Mouse (Mus musculus) midbrain, embryonic 16.5 days (tissue): Measurements from ENCODE around the gene Gpam. TPM values are rescaled to one million over a fixed set of nuclear protein-coding genes. Genes with fewer than 3 reads are reported as not detected.

ENCODE experiments used
- ATAC-seq: fragments of 200-750 bp; cut with Nextera tagmentation; 2 replicates; pipeline ENCODE4 v1.8.0; 2017; ENCODE audit warnings: moderate TSS enrichment
- H3K27ac ChIP-seq: fragments of 300-500 bp; sonication (generic); 2 replicates; pipeline ENCODE4 v1.5.1; 2014; ENCODE audit warnings: mild to moderate bottlenecking, low read length, mixed read lengths
- H3K27me3 ChIP-seq: fragments of 300-500 bp; sonication (generic); 2 replicates; pipeline ENCODE4 v1.6.1; 2014; ENCODE audit warnings: low read depth, low read length, mixed read lengths; ENCODE audit not compliant: control insufficient read depth, insufficient read depth
- H3K36me3 ChIP-seq: fragments of 300-500 bp; sonication (generic); 2 replicates; pipeline ENCODE4 v1.6.1; 2014; ENCODE audit warnings: mild to moderate bottlenecking, low read length, moderate library complexity, mixed read lengths; ENCODE audit not compliant: control insufficient read depth, insufficient read depth
- H3K4me1 ChIP-seq: fragments of 300-500 bp; sonication (generic); 2 replicates; pipeline ENCODE4 v1.6.1; 2014; ENCODE audit warnings: mild to moderate bottlenecking, low read length, mixed read lengths; ENCODE audit not compliant: control insufficient read depth, insufficient read depth
- H3K4me2 ChIP-seq: fragments of 300-500 bp; sonication (generic); 2 replicates; pipeline ENCODE4 v1.6.1; 2014; ENCODE audit warnings: mild to moderate bottlenecking, low read length, mixed read lengths
- H3K4me3 ChIP-seq: fragments of 300-500 bp; sonication (generic); 2 replicates; pipeline ENCODE4 v1.5.1; 2014; ENCODE audit warnings: low read depth, mild to moderate bottlenecking, low read length, moderate library complexity, mixed read lengths
- H3K9ac ChIP-seq: fragments of 300-500 bp; sonication (generic); 2 replicates; pipeline ENCODE4 v1.6.1; 2014; ENCODE audit warnings: low read depth, low read length, mixed read lengths
- H3K9me3 ChIP-seq: fragments of 300-500 bp; sonication (generic); replicated peaks from 2 replicates; pipeline ENCODE4 v1.6.1; 2014; ENCODE audit warnings: mild to moderate bottlenecking, low read length, mixed read lengths; ENCODE audit not compliant: control insufficient read depth, poor library complexity, severe bottlenecking
- WGBS: fragments of 180-500 bp; shearing (Covaris S2); extraction: QIAGEN DNeasy Blood & Tissue Kit; methylation state at CpG from one replicate; pipeline ENCODE4 v1.1.7; 2014; 5-methylcytosine and 5-hydroxymethylcytosine counted together
- polyA plus RNA-seq: library from polyadenylated mRNA; unstranded; fragments of >200 nt; fragmentation: Nextera tagmentation; extraction: Ambion mirVana; gene quantifications from 2 replicates; pipeline ENCODE4 v1.2.1, GENCODE M21; 2015

Gene Gpam
- polyA plus RNA-seq, 1 experiment from 2014 or later = 28.3 TPM

DNA sequence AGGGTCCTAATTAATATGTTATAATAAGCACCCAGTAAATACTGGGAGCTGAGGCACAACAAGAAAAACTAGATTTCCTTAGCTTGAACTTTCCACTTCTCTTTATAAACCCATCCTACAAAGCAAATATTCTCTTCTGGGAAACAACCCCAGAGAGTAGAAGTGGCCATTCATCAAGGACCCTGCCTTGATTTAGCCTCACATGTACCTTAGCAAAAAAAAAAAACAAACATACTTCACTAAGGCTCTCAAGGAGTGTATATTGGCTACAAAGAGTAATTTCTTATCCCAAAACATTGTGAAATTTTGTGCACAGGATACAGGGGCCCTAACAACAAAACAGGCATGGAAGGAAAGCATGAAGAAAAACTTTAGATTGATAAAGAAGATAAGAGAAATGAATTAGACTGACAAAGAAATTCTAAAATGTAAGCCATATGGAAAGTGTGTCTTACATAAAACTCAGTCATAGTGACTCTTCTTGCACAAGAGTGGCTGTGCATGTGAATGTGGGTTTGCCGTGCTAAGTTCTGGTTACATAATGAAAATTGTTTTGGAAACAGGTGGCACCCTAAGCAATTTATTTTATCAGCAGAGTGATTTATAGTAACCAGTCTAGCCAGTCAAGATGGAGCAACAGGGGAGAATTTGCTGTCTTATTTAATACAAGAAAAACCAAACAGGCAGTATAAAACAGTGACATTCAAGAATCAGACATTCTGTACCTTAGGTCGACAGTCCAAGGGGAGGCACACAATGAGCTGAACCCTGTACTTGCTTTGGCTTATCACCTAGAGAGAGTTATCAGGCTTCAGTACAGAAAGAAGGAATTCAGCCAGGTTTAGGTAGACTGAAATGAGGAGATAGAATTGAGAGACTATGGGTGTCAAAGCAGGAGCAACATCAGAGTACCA, 26.6 kb downstream of the Gpam start:
- Histone ChIP-seq H3K4me1 (peaks cover 19% of the 10 kb centered on the region), H3K4me2 (peak overlapping the region; percentile 99), H3K36me3 (peaks cover 8% of the 10 kb centered on the region), H3K4me3 (peak overlapping the region; percentile 99), H3K27me3 (no peaks in the 10 kb centered on the region), H3K27ac (peak overlapping the region; percentile 89), H3K9me3 (no peaks in the 10 kb centered on the region), H3K9ac (peak overlapping the region; percentile 94)
- WGBS = 79% methylated on average over 2 of the region's 2 CpGs
- ATAC-seq = no peak

DNA sequence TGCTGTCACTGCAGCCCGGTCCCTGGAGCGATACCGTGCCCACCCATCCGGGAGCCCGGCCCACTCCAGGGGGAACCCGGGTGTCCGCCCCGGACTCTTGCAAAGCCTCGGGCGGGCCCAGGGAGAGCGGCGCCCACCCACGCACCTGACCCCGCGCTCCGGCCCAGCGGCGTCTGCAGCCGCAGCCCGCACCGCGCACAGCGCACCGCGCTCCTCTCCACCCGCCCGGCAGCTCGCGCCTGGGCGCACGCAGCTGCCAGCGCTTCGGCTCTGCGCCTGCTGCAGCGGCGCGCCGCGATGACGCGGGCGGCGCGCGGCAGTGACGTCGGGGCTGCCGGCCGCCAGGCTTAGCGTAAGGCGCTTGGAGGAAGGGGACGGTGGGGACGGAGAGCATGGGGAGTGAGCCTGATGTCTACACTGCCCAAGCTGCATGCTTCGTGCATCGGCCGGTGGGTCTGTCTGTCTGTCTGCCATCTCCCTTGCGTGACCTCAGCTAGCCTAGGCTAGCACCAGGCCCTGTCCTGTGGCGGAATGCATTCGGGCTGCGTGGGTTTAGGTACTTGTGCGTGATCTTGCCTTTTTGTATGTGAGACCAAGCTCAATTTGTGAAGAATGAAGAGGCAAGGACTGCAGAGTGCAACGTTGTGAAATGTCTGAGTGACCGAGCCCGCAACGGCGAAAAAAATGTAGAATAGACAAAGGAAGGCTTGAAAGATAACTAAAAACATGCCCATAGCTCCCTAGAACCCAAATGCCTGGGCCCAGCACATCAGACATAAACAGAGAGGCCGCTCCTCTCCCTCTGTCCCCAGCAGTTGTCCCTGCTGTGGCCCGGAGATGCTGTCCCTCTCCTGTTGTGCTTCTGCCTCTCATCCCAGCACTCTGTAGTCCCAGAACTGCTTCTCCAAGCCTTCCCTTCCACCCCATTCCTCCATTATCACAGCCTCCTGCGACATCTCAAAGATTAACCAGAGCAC, 27.6 kb downstream of the Gpam start:
- Histone ChIP-seq H3K4me2 (peak overlapping the region; percentile 99), H3K36me3 (peaks cover 13% of the 10 kb centered on the region), H3K9me3 (no peaks in the 10 kb centered on the region), H3K9ac (peak overlapping the region; percentile 94), H3K4me3 (peak overlapping the region; percentile 99), H3K27me3 (no peaks in the 10 kb centered on the region), H3K4me1 (peaks cover 19% of the 10 kb centered on the region), H3K27ac (peak overlapping the region; percentile 89)
- peak; percentile 92 for ATAC-seq
- under 1% methylated on average over 66 of the region's 69 CpGs for WGBS

- Histone ChIP-seq H3K27me3 (no peaks in the 10 kb centered on the region), H3K9ac (peak overlapping the region; percentile 94), H3K4me2 (peak overlapping the region; percentile 99), H3K27ac (peak overlapping the region; percentile 89), H3K36me3 (peaks cover 13% of the 10 kb centered on the region), H3K4me3 (peak overlapping the region; percentile 99), H3K4me1 (peaks cover 19% of the 10 kb centered on the region), H3K9me3 (no peaks in the 10 kb centered on the region)
- peak; percentile 78 for ATAC-seq
- under 1% methylated on average over 30 of the region's 30 CpGs for WGBS
Observed at GRCm38 (mm10) chr19:55098409-55099183, 28.4 kb downstream of the Gpam start.

GRCm38 (mm10) chr19:55097396-55097967, 29.6 kb downstream of the Gpam start:
- Histone ChIP-seq H3K4me2 (no peak overlapping the region; the same call in 1 of the 2 replicates), H3K4me3 (no peak overlapping the region), H3K27ac (no peak overlapping the region), H3K4me1 (peaks cover 14% of the 10 kb centered on the region), H3K9ac (no peak overlapping the region), H3K9me3 (no peaks in the 10 kb centered on the region), H3K27me3 (no peaks in the 10 kb centered on the region), H3K36me3 (peaks cover 13% of the 10 kb centered on the region)
- WGBS = 78% methylated on average over 9 of the region's 9 CpGs
- ATAC-seq = no peak

DNA sequence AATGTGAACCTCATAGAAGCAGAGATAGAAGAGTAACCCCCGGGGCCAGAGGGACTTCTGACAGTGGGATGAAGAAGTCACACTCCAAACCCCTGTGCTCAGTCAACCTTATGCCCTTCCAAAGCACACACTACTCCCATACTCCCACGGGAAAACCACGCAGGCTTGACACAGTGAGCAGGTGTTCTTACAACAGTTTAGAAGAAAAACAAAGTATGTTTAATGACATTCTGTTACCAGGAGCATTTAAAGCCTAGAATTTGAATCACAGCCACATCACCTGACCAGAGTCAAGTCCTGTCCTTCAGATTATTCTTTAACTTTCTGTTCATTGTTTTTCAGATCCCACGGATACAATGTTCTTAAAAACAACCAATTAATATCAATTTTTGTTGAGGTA, 30.4 kb downstream of the Gpam start:
- Histone ChIP-seq H3K9me3 (no peaks in the 10 kb centered on the region), H3K4me3 (no peak overlapping the region), H3K4me2 (no peak overlapping the region), H3K27ac (no peak overlapping the region), H3K27me3 (no peaks in the 10 kb centered on the region), H3K9ac (no peak overlapping the region), H3K4me1 (peaks cover 14% of the 10 kb centered on the region), H3K36me3 (peaks cover 16% of the 10 kb centered on the region)
- 79% methylated on average over 4 of the region's 4 CpGs for WGBS
- ATAC-seq = no peak

GRCm38 (mm10) chr19:55095547-55095946, 31.5 kb downstream of the Gpam start:
- Histone ChIP-seq H3K27me3 (no peaks in the 10 kb centered on the region), H3K9ac (no peak overlapping the region), H3K36me3 (peaks cover 16% of the 10 kb centered on the region), H3K9me3 (no peaks in the 10 kb centered on the region), H3K4me1 (peaks cover 14% of the 10 kb centered on the region), H3K4me2 (no peak overlapping the region), H3K4me3 (no peak overlapping the region), H3K27ac (no peak overlapping the region)
- no peak for ATAC-seq
- 78% methylated on average over 7 of the region's 7 CpGs for WGBS

GRCm38 (mm10) chr19:55091602-55092413, 35.2 kb downstream of the Gpam start:
- no peak for ATAC-seq
- Histone ChIP-seq H3K9ac (no peak overlapping the region), H3K36me3 (peaks cover 34% of the 10 kb centered on the region), H3K27me3 (no peaks in the 10 kb centered on the region), H3K4me1 (no peaks in the 10 kb centered on the region), H3K4me3 (no peak overlapping the region), H3K9me3 (no peaks in the 10 kb centered on the region), H3K27ac (no peak overlapping the region), H3K4me2 (no peak overlapping the region)
- WGBS = 88% methylated on average over 17 of the region's 17 CpGs
